Mouse (Mus musculus) heart, adult 8-10 months (tissue): ENCODE measurements at regions not wholly inside any gene's neighbourhood (a gene's known extent, or its start where the extent isn't known, plus 50 kb on each side); places are given as distances from the start of the nearest gene placed in this dataset.

Source experiments
- DNase-seq: peaks from one replicate; pipeline ENCODE4 v3.0.0; 2022; ENCODE audit warnings: low spot score

GRCm38 (mm10) chr10:18907276-18907960 is 62.6 kb downstream of the Perp start:
- no peak for DNase-seq

GRCm38 (mm10) chr10:18909307-18909706 is 64.5 kb downstream of the Perp start:
- DNase-seq = no peak

- DNase-seq = no peak
Measured at GRCm38 (mm10) chr10:18910898-18911297, 66.1 kb downstream of the Perp start.

- DNase-seq = peak; percentile 29
Measured at GRCm38 (mm10) chr10:18917120-18917616, 72.3 kb downstream of the Perp start.

- no peak for DNase-seq
Measured at GRCm38 (mm10) chr10:18923088-18923821, 78.4 kb downstream of the Perp start.

GRCm38 (mm10) chr10:18927811-18928210 is 83.0 kb downstream of the Perp start:
- DNase-seq = no peak

GRCm38 (mm10) chr10:18931344-18931743 is 84.1 kb downstream of the Tnfaip3 start:
- no peak for DNase-seq

- no peak for DNase-seq
Measured at GRCm38 (mm10) chr10:18941447-18941846, 74.0 kb downstream of the Tnfaip3 start.

- DNase-seq = no peak
Measured at GRCm38 (mm10) chr10:18941908-18942307, 73.5 kb downstream of the Tnfaip3 start.

- DNase-seq = no peak
Measured at GRCm38 (mm10) chr10:18943296-18944075, 72.0 kb downstream of the Tnfaip3 start.

- no peak for DNase-seq
Measured at GRCm38 (mm10) chr10:18946727-18947126, 68.7 kb downstream of the Tnfaip3 start.
